Mouse (Mus musculus): ENCODE results near the gene Sp4. TPM values are rescaled to one million over a fixed set of nuclear protein-coding genes. Genes with fewer than 3 reads are reported as not detected.

Sp4 gene
- 14.5 and 17.1 TPM in 2 replicates for polyA plus RNA-seq (2016; fragmentation: Nextera tagmentation; extraction: Ambion mirVana)

- H3K27me3 ChIP-seq, result no peaks in the 10 kb centered on the region
- peaks cover 35% of the 10 kb centered on the region for H3K4me1 ChIP-seq (replicated peaks)
- H3K4me2 ChIP-seq, result peak within 1 kb of the TSS; percentile 79
- peak within 1 kb of the TSS; percentile 75 for H3K9ac ChIP-seq (replicated peaks)
- ATAC-seq (ENCODE audit: insufficient number of reproducible peaks, insufficient read depth, low FRiP score, low TSS enrichment, low read depth), result peak; percentile 89
- peak within 1 kb of the TSS; percentile 98 for H3K27ac ChIP-seq
- H3K36me3 ChIP-seq, result peaks cover 10% of the 10 kb centered on the region
- WGBS, result 0% methylated on average over 52 of the region's 78 CpGs
- peak within 1 kb of the TSS; percentile 84 for H3K4me3 ChIP-seq (replicated peaks)
- H3K9me3 ChIP-seq, result no peaks in the 10 kb centered on the region
Observed at GRCm38 (mm10) chr12:118301072-118301865, at the start of gene Sp4. Sp4 (minus strand) TSS chr12:118301440.

- Histone ChIP-seq H3K27ac (no peak overlapping the region), H3K9me3 (no peaks in the 10 kb centered on the region), H3K4me3 (replicated peaks) (no peak overlapping the region), H3K4me1 (replicated peaks) (no peaks in the 10 kb centered on the region), H3K4me2 (no peak overlapping the region), H3K27me3 (no peaks in the 10 kb centered on the region), H3K36me3 (no peaks in the 10 kb centered on the region), H3K9ac (replicated peaks) (no peak overlapping the region)
- 56% methylated on average over 2 of the region's 2 CpGs for WGBS
- ATAC-seq (ENCODE audit: insufficient number of reproducible peaks, insufficient read depth, low FRiP score, low TSS enrichment, low read depth), result no peak
Observed at GRCm38 (mm10) chr12:118339107-118339506, 37.9 kb upstream of the Sp4 start.

DNA sequence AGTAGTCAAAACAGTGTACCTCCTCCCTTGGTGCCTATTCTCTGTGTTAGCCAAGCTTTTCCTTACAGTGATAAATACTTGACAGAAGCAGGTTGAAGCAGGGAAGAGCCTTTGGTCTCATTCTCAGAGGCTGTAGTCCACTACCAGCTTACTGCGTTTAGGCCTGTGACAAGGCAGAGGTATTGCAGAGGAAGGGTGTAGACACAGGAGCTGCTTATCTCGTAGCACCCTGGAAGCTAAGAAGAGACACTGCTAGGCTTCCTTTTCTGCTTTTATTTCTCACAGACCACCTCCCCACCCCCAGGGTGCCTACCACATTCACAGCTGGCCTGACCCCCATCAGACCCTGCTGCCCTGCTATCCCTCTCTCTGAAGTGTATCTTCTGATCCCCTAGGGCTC, 37.0 kb upstream of the Sp4 start:
- Histone ChIP-seq H3K4me2 (no peak overlapping the region), H3K27me3 (no peaks in the 10 kb centered on the region)
- 83% methylated on average over 2 of the region's 2 CpGs for WGBS

GRCm38 (mm10) chr12:118337291-118337690, 36.1 kb upstream of the Sp4 start:
- Histone ChIP-seq H3K4me2 (no peak overlapping the region), H3K4me1 (replicated peaks) (no peaks in the 10 kb centered on the region), H3K9ac (replicated peaks) (no peak overlapping the region), H3K27ac (no peak overlapping the region), H3K9me3 (no peaks in the 10 kb centered on the region), H3K27me3 (no peaks in the 10 kb centered on the region), H3K36me3 (no peaks in the 10 kb centered on the region), H3K4me3 (replicated peaks) (no peak overlapping the region)
- ATAC-seq (ENCODE audit: insufficient number of reproducible peaks, insufficient read depth, low FRiP score, low TSS enrichment, low read depth), result no peak
- 89% methylated on average over 3 of the region's 3 CpGs for WGBS

More for the DNA sequence above, 37.0 kb upstream of the Sp4 start:
- Histone ChIP-seq H3K9me3 (no peaks in the 10 kb centered on the region), H3K4me3 (replicated peaks) (no peak overlapping the region), H3K9ac (replicated peaks) (no peak overlapping the region), H3K27ac (no peak overlapping the region), H3K4me1 (replicated peaks) (no peaks in the 10 kb centered on the region), H3K36me3 (no peaks in the 10 kb centered on the region)
- ATAC-seq (ENCODE audit: insufficient number of reproducible peaks, insufficient read depth, low FRiP score, low TSS enrichment, low read depth), result no peak

GRCm38 (mm10) chr12:118328739-118329249, 27.6 kb upstream of the Sp4 start:
- Histone ChIP-seq H3K9me3 (no peaks in the 10 kb centered on the region), H3K27me3 (no peaks in the 10 kb centered on the region), H3K4me3 (replicated peaks) (no peak overlapping the region), H3K4me2 (no peak overlapping the region), H3K27ac (no peak overlapping the region), H3K36me3 (no peaks in the 10 kb centered on the region), H3K4me1 (replicated peaks) (no peaks in the 10 kb centered on the region), H3K9ac (replicated peaks) (no peak overlapping the region)
- 89% methylated on average over 6 of the region's 6 CpGs for WGBS
- no peak for ATAC-seq (ENCODE audit: insufficient number of reproducible peaks, insufficient read depth, low FRiP score, low TSS enrichment, low read depth)

DNA sequence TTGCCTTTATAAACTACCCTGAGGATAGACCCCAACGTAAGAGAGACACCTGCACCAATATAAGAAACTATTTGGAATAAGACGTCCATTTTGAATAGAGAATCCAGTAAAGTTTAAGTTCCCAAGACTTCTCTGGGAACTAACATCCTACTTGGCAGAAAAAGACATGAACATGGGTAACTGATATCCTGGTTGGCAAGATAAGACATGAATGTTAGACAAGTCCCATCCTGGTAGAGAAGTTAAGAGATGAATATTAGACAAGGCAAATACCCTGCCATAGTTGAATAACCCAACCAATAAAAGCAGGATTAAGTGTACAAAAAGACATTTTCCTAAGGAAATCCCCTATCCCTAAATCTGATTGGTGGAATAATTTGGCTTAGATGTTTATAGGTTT, 26.3 kb upstream of the Sp4 start:
- Histone ChIP-seq H3K36me3 (no peaks in the 10 kb centered on the region), H3K9me3 (no peaks in the 10 kb centered on the region), H3K4me2 (no peak overlapping the region), H3K27ac (no peak overlapping the region), H3K4me3 (replicated peaks) (no peak overlapping the region), H3K27me3 (no peaks in the 10 kb centered on the region), H3K4me1 (replicated peaks) (no peaks in the 10 kb centered on the region), H3K9ac (replicated peaks) (no peak overlapping the region)
- ATAC-seq (ENCODE audit: insufficient number of reproducible peaks, insufficient read depth, low FRiP score, low TSS enrichment, low read depth), result no peak
- WGBS, result 87% methylated on average over 2 of the region's 2 CpGs

GRCm38 (mm10) chr12:118326161-118326560, 24.9 kb upstream of the Sp4 start:
- no peak overlapping the region for H3K4me3 ChIP-seq (replicated peaks)
- H3K9ac ChIP-seq (replicated peaks), result no peak overlapping the region
- no peak overlapping the region for H3K4me2 ChIP-seq
- no peaks in the 10 kb centered on the region for H3K4me1 ChIP-seq (replicated peaks)
- no peaks in the 10 kb centered on the region for H3K9me3 ChIP-seq
- H3K36me3 ChIP-seq, result no peaks in the 10 kb centered on the region
- 93% methylated on average over 2 of the region's 2 CpGs for WGBS
- ATAC-seq (ENCODE audit: insufficient number of reproducible peaks, insufficient read depth, low FRiP score, low TSS enrichment, low read depth), result no peak
- H3K27ac ChIP-seq, result no peak overlapping the region
- no peaks in the 10 kb centered on the region for H3K27me3 ChIP-seq

DNA sequence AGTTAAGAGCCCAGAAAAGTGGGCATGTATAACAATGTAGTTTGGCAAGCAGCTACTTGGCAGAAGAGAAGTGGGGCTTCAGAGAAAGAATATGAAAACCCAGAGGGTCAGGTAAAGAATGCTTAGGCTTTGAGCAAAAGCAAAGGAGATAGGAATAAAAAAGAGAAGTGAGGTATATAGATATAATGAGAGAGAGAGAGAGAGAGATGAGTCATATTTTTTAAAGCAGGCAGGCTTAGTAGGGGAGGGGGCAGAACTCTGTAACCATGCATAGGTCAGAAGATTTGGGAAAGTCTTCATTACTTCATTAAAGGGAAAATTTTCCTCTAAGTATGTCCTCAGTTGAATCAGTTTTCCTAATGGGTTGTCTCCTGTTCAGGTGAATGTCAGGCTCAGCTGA, 18.8 kb upstream of the Sp4 start:
- H3K27ac ChIP-seq, result no peak overlapping the region
- no peaks in the 10 kb centered on the region for H3K27me3 ChIP-seq
- no peak for ATAC-seq (ENCODE audit: insufficient number of reproducible peaks, insufficient read depth, low FRiP score, low TSS enrichment, low read depth)
- H3K4me2 ChIP-seq, result no peak overlapping the region
- H3K4me1 ChIP-seq (replicated peaks), result no peaks in the 10 kb centered on the region
- H3K9ac ChIP-seq (replicated peaks), result no peak overlapping the region
- H3K9me3 ChIP-seq, result no peaks in the 10 kb centered on the region
- H3K36me3 ChIP-seq, result no peaks in the 10 kb centered on the region
- no peak overlapping the region for H3K4me3 ChIP-seq (replicated peaks)

- no peak overlapping the region for H3K4me2 ChIP-seq
- H3K36me3 ChIP-seq, result no peaks in the 10 kb centered on the region
- no peak overlapping the region for H3K4me3 ChIP-seq (replicated peaks)
- WGBS, result 49% methylated on average over 2 of the region's 2 CpGs
- no peaks in the 10 kb centered on the region for H3K27me3 ChIP-seq
- no peak overlapping the region for H3K27ac ChIP-seq
- H3K9me3 ChIP-seq, result no peaks in the 10 kb centered on the region
- no peak overlapping the region for H3K9ac ChIP-seq (replicated peaks)
- no peak for ATAC-seq (ENCODE audit: insufficient number of reproducible peaks, insufficient read depth, low FRiP score, low TSS enrichment, low read depth)
- H3K4me1 ChIP-seq (replicated peaks), result no peaks in the 10 kb centered on the region; the same call in 1 of the 2 replicates
Observed at GRCm38 (mm10) chr12:118314477-118314845, 13.2 kb upstream of the Sp4 start.

- H3K9ac ChIP-seq (replicated peaks), result no peak overlapping the region
- no peaks in the 10 kb centered on the region for H3K9me3 ChIP-seq
- H3K27me3 ChIP-seq, result no peaks in the 10 kb centered on the region
- H3K27ac ChIP-seq, result no peak overlapping the region
- no peaks in the 10 kb centered on the region; the same call in 1 of the 2 replicates for H3K4me1 ChIP-seq (replicated peaks)
- no peak overlapping the region for H3K4me2 ChIP-seq
- WGBS, result 46% methylated on average over 3 of the region's 3 CpGs
- no peaks in the 10 kb centered on the region for H3K36me3 ChIP-seq
- no peak for ATAC-seq (ENCODE audit: insufficient number of reproducible peaks, insufficient read depth, low FRiP score, low TSS enrichment, low read depth)
- H3K4me3 ChIP-seq (replicated peaks), result no peak overlapping the region
Observed at GRCm38 (mm10) chr12:118313805-118314476, 12.7 kb upstream of the Sp4 start.

DNA sequence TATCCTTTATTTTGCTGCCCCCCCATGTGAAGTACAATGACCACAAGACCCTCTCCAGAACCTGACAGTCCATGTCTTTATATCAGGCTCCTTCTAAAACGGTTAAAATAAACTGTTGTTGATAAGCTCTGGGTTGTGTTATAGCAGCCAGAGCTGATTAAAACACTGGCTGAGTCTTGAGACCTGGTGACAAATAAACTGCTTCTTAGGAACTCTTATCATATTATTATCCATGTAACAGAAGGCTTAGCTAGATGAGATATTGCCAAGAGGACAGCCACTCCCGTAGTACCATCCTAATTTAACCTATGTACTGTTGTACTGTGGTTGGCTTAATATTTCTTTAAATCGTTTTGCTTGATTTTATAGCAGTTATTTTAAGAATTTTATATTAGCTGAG, 2.3 kb upstream of the Sp4 start:
- no peak overlapping the region for H3K27ac ChIP-seq
- H3K4me1 ChIP-seq (replicated peaks), result peaks cover 23% of the 10 kb centered on the region
- no peak overlapping the region for H3K9ac ChIP-seq (replicated peaks)
- H3K36me3 ChIP-seq, result peaks cover 10% of the 10 kb centered on the region
- no peaks in the 10 kb centered on the region for H3K9me3 ChIP-seq
- H3K4me3 ChIP-seq (replicated peaks), result no peak overlapping the region
- H3K27me3 ChIP-seq, result no peaks in the 10 kb centered on the region
- H3K4me2 ChIP-seq, result no peak overlapping the region
- no peak for ATAC-seq (ENCODE audit: insufficient number of reproducible peaks, insufficient read depth, low FRiP score, low TSS enrichment, low read depth)
- 82% methylated on average over 3 of the region's 3 CpGs for WGBS
